Mouse (Mus musculus) CH12.LX (cell line): ENCODE measurements around the gene Padi3. TPM values are rescaled to one million over a fixed set of nuclear protein-coding genes. Genes with fewer than 3 reads are reported as not detected.

Experiments
- DNase-seq: peaks from one replicate; pipeline ENCODE4 v3.0.0-alpha.2; 2013; ENCODE audit errors: extremely low read depth
- H3K27ac ChIP-seq: 2 replicates; pipeline ENCODE4 v1.5.1; 2012; ENCODE audit warnings: low read depth, mild to moderate bottlenecking, control low read depth, moderate library complexity; ENCODE audit not compliant: insufficient read depth
- H3K27me3 ChIP-seq: replicated peaks from 2 replicates; pipeline ENCODE3; 2012; ENCODE audit warnings: inconsistent platforms
- H3K36me3 ChIP-seq, 2 experiments: replicated peaks in 1 of 2; 2 replicates each; pipeline versions ENCODE3 to v1.6.1; 2012; ENCODE audit warnings: inconsistent platforms in 1 of 2, low read length in 1 of 2, mild to moderate bottlenecking in 1 of 2, mixed read lengths in 1 of 2, moderate library complexity in 1 of 2; ENCODE audit not compliant: control insufficient read depth in 1 of 2, insufficient read depth in 1 of 2
- H3K4me1 ChIP-seq, 2 experiments: 2 replicates each; pipeline ENCODE4 v1.6.1; 2012; ENCODE audit warnings: inconsistent platforms in 1 of 2, moderate library complexity in 1 of 2; ENCODE audit not compliant: insufficient read depth in 2 of 2, control insufficient read depth in 1 of 2
- H3K4me2 ChIP-seq: 2 replicates; pipeline ENCODE4 v1.6.1; 2012; ENCODE audit warnings: low read depth, mild to moderate bottlenecking, control low read depth; ENCODE audit not compliant: poor library complexity, insufficient read depth, severe bottlenecking
- H3K4me3 ChIP-seq, 3 experiments: fragments of 150-350 bp in 1 of 3; sonication (generic) in 1 of 3; replicated peaks in 1 of 3; 2 replicates each; pipeline versions ENCODE3 to v1.5.1; 2011 to 2012; ENCODE audit warnings: low read depth in 2 of 3, low read length in 2 of 3, mild to moderate bottlenecking in 2 of 3, moderate library complexity in 2 of 3, control low read depth in 1 of 3, improper control_type of control experiment in 1 of 3, inconsistent platforms in 1 of 3, mixed read lengths in 1 of 3; ENCODE audit not compliant: poor library complexity in 1 of 3
- H3K79me2 ChIP-seq: replicated peaks from 2 replicates; pipeline ENCODE4 v1.6.1; 2012; ENCODE audit warnings: mild to moderate bottlenecking, moderate library complexity; ENCODE audit not compliant: control insufficient read depth, poor library complexity, insufficient read depth, severe bottlenecking; ENCODE audit errors: extremely low read depth
- H3K9ac ChIP-seq: 2 replicates; pipeline ENCODE4 v1.6.1; 2012; ENCODE audit warnings: low read depth, mild to moderate bottlenecking, control low read depth, moderate library complexity; ENCODE audit not compliant: insufficient read depth
- H3K9me3 ChIP-seq: replicated peaks from 2 replicates; pipeline ENCODE3; 2012; ENCODE audit warnings: low read length, inconsistent platforms, mixed read lengths
- BHLHE40 ChIP-seq: IDR thresholded peaks from 2 replicates; pipeline ENCODE4 v1.6.1; 2011; ENCODE audit warnings: mild to moderate bottlenecking, low read depth, low read length, improper control_type of control experiment
- CHD1 ChIP-seq: IDR thresholded peaks from 2 replicates; pipeline ENCODE4 v1.6.1; 2012; ENCODE audit warnings: low read depth, low read length, improper control_type of control experiment, inconsistent platforms
- CHD2 ChIP-seq: IDR thresholded peaks from 2 replicates; pipeline ENCODE4 v1.6.1; 2011; ENCODE audit warnings: low read length, improper control_type of control experiment
- CTCF ChIP-seq, 2 experiments: IDR thresholded peaks in 1 of 2; conservative IDR thresholded peaks in 1 of 2; 2 replicates each; pipeline ENCODE4 v1.5.1; 2011 to 2012; ENCODE audit warnings: low read depth in 2 of 2, low read length in 2 of 2, improper control_type of control experiment in 1 of 2, inconsistent platforms in 1 of 2, mild to moderate bottlenecking in 1 of 2, moderate library complexity in 1 of 2
- E2F4 ChIP-seq: IDR thresholded peaks from 2 replicates; pipeline ENCODE4 v1.6.1; 2011; ENCODE audit warnings: low read depth, low read length, improper control_type of control experiment; ENCODE audit not compliant: insufficient replicate concordance
- ELF1 ChIP-seq: IDR thresholded peaks from 2 replicates; pipeline ENCODE4 v1.6.1; 2014; ENCODE audit warnings: low read depth, mild to moderate bottlenecking, inconsistent platforms, low read length, improper control_type of control experiment
- EP300 ChIP-seq: IDR thresholded peaks from 2 replicates; pipeline ENCODE4 v1.6.1; 2011; ENCODE audit warnings: low read length, improper control_type of control experiment
- ETS1 ChIP-seq: conservative IDR thresholded peaks from 2 replicates; pipeline ENCODE4 v1.6.1; 2012; ENCODE audit warnings: low read depth, mild to moderate bottlenecking, inconsistent platforms, low read length, improper control_type of control experiment, moderate library complexity
- GABPA ChIP-seq: IDR thresholded peaks from 2 replicates; pipeline ENCODE4 v1.6.1; 2012; ENCODE audit warnings: low read depth, low read length, improper control_type of control experiment, inconsistent platforms; ENCODE audit not compliant: insufficient replicate concordance
- HCFC1 ChIP-seq: IDR thresholded peaks from 2 replicates; pipeline ENCODE4 v1.6.1; 2012; ENCODE audit warnings: low read depth, mild to moderate bottlenecking, inconsistent platforms, low read length, improper control_type of control experiment
- IRF4 ChIP-seq: IDR thresholded peaks from 2 replicates; pipeline ENCODE4 v1.6.1; 2014; ENCODE audit warnings: low read depth, mild to moderate bottlenecking, inconsistent platforms, low read length, improper control_type of control experiment
- JUN ChIP-seq: IDR thresholded peaks from 2 replicates; pipeline ENCODE4 v1.6.1; 2011; ENCODE audit warnings: low read depth, mild to moderate bottlenecking, low read length, improper control_type of control experiment, moderate library complexity; ENCODE audit not compliant: insufficient read depth
- MAX ChIP-seq: IDR thresholded peaks from 2 replicates; pipeline ENCODE4 v1.6.1; 2011; ENCODE audit warnings: low read length, improper control_type of control experiment
- MYC ChIP-seq: IDR thresholded peaks from 2 replicates; pipeline ENCODE4 v1.6.1; 2011; ENCODE audit warnings: low read depth, mild to moderate bottlenecking, improper control_type of control experiment, low read length
- POLR2AphosphoS2 ChIP-seq: IDR thresholded peaks from 2 replicates; pipeline ENCODE4 v1.6.1; 2011; ENCODE audit warnings: low read depth, low read length, improper control_type of control experiment
- RCOR1 ChIP-seq: conservative IDR thresholded peaks from 2 replicates; pipeline ENCODE4 v1.6.1; 2012; ENCODE audit warnings: low read depth, mild to moderate bottlenecking, inconsistent platforms, low read length, improper control_type of control experiment
- SIN3A ChIP-seq: IDR thresholded peaks from 2 replicates; pipeline ENCODE4 v1.6.1; 2012; ENCODE audit warnings: low read length, improper control_type of control experiment, inconsistent platforms
- SMC3 ChIP-seq: IDR thresholded peaks from 2 replicates; pipeline ENCODE4 v1.6.1; 2011; ENCODE audit warnings: low read depth, low read length, improper control_type of control experiment
- TCF12 ChIP-seq: IDR thresholded peaks from 2 replicates; pipeline ENCODE4 v1.6.1; 2014; ENCODE audit warnings: low read depth, mild to moderate bottlenecking, inconsistent platforms, low read length, improper control_type of control experiment
- UBTF ChIP-seq: IDR thresholded peaks from 2 replicates; pipeline ENCODE4 v1.6.1; 2012; ENCODE audit warnings: low read depth, mild to moderate bottlenecking, inconsistent platforms, low read length, improper control_type of control experiment, moderate library complexity
- USF1 ChIP-seq: IDR thresholded peaks from 2 replicates; pipeline ENCODE4 v1.6.1; 2014; ENCODE audit warnings: low read depth, mild to moderate bottlenecking, inconsistent platforms, low read length, improper control_type of control experiment
- ZC3H11A ChIP-seq: IDR thresholded peaks from 2 replicates; pipeline ENCODE4 v1.6.1; 2012; ENCODE audit warnings: low read depth, mild to moderate bottlenecking, inconsistent platforms, low read length, improper control_type of control experiment
- ZNF384 ChIP-seq: IDR thresholded peaks from 2 replicates; pipeline ENCODE4 v1.6.1; 2012; ENCODE audit warnings: low read depth, low read length, improper control_type of control experiment, inconsistent platforms
- dilution Hi-C: fragments of 300-500 bp; cut with MboI; formaldehyde crosslinking; loops from 2 replicates; pipeline ENCODE4 v1.14.3; 2020; ENCODE audit warnings: low sequenced_read_pairs; ENCODE audit not compliant: extremely low pct_unique_long_range_greater_than_20kb, extremely low pct_ligation_motif_present
- in situ Hi-C: fragments of 300-500 bp; cut with MboI; formaldehyde crosslinking; loops from 3 replicates; pipeline ENCODE4 v1.14.3; 2019; ENCODE audit warnings: low sequenced_read_pairs, low pct_ligation_motif_present, low pct_unique_long_range_greater_than_20kb, mixed read lengths
- polyA plus RNA-seq: library from polyadenylated mRNA; unstranded; fragments of >175 nt; gene quantifications from 2 replicates; pipeline ENCODE4 v1.2.1, GENCODE M21; 2012; ENCODE audit warnings: low read depth; ENCODE audit not compliant: insufficient read length
- total RNA-seq, 2 experiments: library from RNA; depleted of rRNA; stranded (reverse); fragments of 300-350 nt in 1 of 2; fragments of >200 nt in 1 of 2; gene quantifications; 2 replicates each; pipeline ENCODE4 v1.2.3; 2012 to 2014

Padi3 gene
- total and polyA plus RNA-seq, 3 experiments: 0.10 to 0.17 (median 0.11) TPM

- Histone ChIP-seq H3K4me2 (no peak overlapping the region), H3K9ac (no peak overlapping the region), H3K36me3 (no peaks in the 10 kb centered on the region), H3K27ac (no peak overlapping the region), H3K9me3 (peaks cover 3% of the 10 kb centered on the region), H3K27me3 (peaks cover 61% of the 10 kb centered on the region), H3K4me3 (no peak overlapping the region), H3K4me1 (peaks cover 3 to 8% of the 10 kb centered on the region in 2 experiments; a peak in 1 of 4 replicates), H3K79me2 (no peaks in the 10 kb centered on the region)
- dilution Hi-C loops (no loop called here), in situ Hi-C loops (no loop called here)
- TF ChIP-seq USF1 (no peak), E2F4 (no peak), IRF4 (no peak), EP300 (no peak), ELF1 (no peak), MYC (no peak), POLR2AphosphoS2 (no peak), MAX (no peak), ETS1 (no peak), SIN3A (no peak), TCF12 (no peak), UBTF (no peak)
- no peak for DNase-seq
Measured at GRCm38 (mm10) chr4:140812609-140813008, 2.2 kb upstream of the Padi3 start.

- H3K4me3 ChIP-seq: no peak overlapping the region
- peaks cover 3 to 8% of the 10 kb centered on the region in 2 experiments; a peak in 1 of 4 replicates for H3K4me1 ChIP-seq
- in situ Hi-C loops (no loop called here), dilution Hi-C loops (no loop called here)
- DNase-seq: no peak
- no peaks in the 10 kb centered on the region for H3K9me3 ChIP-seq
- H3K79me2 ChIP-seq: no peaks in the 10 kb centered on the region
- no peaks in the 10 kb centered on the region for H3K36me3 ChIP-seq
- H3K27me3 ChIP-seq: peaks cover 65% of the 10 kb centered on the region
- no peak overlapping the region for H3K4me2 ChIP-seq
- TF ChIP-seq HCFC1 (no peak), RCOR1 (no peak), CHD2 (no peak), E2F4 (no peak), ZNF384 (no peak), TCF12 (no peak), JUN (no peak), SMC3 (no peak), CHD1 (no peak), BHLHE40 (no peak), CTCF (conservative IDR thresholded peaks at IDR 0.05 in 1 of 2, IDR thresholded peaks at IDR 0.05 in 1 of 2; ENCODE audit: low read depth in 2 of 2, low read length in 2 of 2) (no peak), ZC3H11A (no peak), GABPA (no peak)
- H3K9ac ChIP-seq: no peak overlapping the region
- no peak overlapping the region for H3K27ac ChIP-seq
Measured at GRCm38 (mm10) chr4:140812191-140812590, 1.7 kb upstream of the Padi3 start.
